Mouse (Mus musculus): Measurements from ENCODE around the gene Defb47. TPM values are rescaled to one million over a fixed set of nuclear protein-coding genes. Genes with fewer than 3 reads are reported as not detected.

The Defb47 gene
- total RNA-seq (2021): not detected

DNA sequence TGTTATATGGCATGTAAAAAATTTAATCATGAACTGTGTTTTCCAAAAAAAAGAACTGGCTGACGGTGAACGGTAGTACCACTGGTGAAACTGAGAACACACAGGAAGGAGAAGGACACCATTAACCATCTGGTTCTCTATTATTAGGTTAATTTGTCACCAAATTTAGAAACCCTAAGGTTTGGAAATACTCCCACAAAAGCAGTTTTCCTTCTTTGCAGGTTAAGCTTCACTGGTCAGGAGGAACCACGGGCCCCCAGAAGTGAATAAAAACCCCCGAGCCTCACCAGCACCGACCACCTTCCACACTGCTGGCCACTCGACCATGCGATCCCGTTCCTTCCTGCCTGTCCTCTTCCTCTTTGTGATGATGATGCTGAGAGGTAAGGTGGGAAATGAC lies at the start of gene Defb47:
Gene Defb47, plus strand, starts transcription at position 301 of the 400 bp plus-strand sequence.
- DNase-seq: no peak
- intact Hi-C loops (cut with DNase I): no loop called here

DNA sequence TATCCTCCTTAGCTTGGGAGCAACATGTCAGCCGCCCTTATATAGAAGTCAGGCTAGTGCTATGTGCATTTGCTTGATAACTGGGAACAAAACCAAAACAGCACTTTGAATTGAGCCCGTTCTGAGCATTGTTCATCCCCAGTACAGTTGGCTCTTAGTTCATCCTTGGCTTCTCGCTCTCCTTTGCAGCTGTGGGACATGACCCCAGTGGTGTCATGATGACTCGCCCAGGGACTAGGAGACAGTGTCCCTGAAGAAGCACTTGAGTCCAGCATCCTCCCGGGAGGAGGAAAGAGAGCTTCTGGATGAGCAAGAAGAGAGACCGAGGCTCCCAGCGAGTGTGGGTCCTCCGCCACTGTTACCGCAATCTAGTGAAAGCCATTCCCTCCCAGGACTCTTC lies 41.8 kb upstream of the Defb47 start:
- no peak for DNase-seq
- intact Hi-C loops (cut with DNase I): no loop called here

DNA sequence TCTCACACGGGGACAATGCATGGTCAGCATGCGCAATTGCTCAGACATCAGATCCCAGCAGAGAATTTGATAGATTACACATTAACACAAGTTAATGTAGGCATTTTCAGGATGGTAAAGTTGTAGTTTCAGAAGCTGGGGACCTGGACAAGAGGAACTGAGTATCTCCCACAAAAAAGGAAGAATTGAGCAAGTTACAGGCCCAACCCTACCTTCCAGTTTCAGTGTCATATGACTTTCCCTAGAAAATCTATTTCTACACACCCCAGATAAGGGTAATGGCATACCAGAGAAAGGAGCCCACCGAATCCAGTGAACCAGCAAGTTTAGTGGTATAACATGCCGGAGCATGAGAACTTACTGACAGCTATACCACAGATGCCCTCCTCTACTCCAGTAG lies 34.2 kb upstream of the Defb47 start:
- intact Hi-C loops (cut with DNase I): no loop called here
- no peak for DNase-seq

DNA sequence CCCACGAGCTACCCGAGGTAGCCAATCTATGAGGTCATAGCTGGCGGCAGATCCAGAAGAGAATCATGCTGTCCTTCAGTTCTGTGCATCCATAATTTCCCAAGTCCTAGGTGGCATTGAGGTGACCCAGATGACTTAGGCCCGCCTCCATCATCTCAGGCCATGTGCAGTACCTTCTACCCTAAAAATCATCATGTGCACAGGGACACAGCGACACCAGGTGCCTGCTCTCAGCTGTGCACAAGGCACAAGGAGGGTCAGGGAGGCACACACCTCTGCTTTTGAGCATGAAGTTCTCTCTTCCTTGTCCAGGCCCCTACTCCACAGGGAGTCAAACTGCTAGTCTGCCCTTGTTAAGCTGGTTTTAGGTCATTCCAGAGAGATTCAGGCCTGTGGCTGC lies 32.5 kb upstream of the Defb47 start:
- DNase-seq: no peak
- intact Hi-C loops (cut with DNase I): no loop called here

DNA sequence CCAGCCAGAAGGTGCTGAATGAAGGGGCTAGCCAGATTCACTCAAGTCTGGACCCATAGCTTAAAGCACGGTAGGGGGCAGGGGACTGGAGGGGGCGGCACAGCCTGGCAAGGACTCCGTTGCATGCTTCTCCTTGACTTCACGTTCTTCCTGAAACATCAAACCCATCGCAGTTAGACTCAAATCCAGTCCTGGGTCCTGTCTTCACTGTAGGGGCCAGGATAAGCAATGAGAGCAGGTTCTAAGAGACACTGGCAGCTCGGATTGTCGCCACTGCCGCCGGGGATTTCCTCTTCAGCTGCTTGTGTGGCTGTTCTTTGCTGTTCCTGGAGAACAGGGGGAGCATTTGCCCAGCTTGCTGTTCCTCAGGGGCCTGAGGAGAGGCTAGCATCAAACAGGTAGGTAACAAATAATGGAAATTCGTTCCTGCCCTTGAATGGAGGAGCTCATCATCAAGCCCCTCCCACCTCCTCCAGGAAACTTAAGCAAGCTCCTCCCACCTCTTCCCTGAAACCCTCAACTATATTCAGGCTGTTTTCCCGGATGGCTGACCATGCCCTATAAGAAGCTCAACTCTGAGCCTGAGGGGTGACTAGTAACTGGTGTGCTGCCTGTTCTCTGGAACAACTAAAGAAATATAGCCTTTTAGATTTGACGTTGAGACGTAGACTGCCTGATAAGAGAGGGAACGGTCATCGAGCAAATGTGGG lies 31.9 kb upstream of the Defb47 start:
- DNase-seq: no peak
- intact Hi-C loops (cut with DNase I): no loop called here

DNA sequence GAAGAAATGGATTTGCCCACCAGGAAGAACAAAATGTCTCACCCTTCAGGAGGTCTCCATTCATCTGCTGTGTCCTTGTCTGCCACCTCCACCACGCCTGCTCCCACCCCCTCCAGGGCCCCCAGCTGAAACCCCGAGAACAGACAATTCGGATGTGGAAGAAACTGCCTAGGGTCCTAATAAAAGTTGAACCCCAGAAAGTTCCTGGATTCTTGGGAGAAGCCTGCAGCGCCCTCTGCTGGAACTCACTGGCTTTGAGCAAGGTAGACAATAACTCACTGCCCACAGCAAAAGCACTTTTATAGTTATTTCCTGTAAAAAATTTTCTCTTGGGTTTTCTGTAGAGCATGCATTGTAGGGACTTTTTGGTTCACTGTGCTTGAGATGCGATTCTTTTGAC lies 22.8 kb upstream of the Defb47 start:
- DNase-seq: peak; percentile 75
- intact Hi-C loops (cut with DNase I): no loop called here

DNA sequence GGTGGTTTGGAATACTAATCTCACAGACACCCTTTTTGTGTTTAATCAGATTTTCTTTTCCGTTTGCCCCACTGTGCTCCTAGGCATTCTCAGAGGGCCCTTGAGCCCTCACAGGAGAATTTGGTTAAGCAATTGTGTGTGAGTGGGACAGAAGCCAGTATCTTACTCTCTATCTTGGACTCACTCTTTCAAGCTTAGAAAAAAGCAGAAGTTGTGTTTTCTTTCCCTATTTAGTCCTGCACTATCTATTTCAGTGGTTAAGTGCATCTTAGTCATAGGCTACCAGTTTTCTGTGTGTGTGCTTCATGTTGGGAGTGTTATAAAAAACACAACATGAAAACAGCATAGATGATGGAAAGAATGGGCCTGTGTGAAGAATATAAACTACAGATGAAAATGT lies 18.1 kb upstream of the Defb47 start:
- intact Hi-C loops (cut with DNase I): no loop called here

DNA sequence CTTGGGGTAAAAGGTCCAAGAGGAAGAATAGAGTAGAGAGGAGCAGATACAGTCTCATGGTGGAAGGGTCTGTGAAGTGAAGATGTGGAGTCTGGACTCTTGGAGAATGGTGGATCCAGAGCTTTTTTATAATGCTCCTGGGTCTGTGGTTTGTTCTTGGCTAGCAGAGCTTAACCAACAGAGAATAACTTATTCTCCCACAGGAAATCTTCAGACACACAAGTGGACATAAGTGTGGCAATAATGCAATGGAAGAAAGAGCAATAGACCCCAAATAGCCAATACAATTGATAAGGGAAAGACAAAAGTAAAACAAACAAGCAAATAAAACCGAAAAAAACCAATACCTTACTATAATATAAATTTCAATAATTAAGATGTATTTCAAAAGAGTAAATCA lies 13.5 kb upstream of the Defb47 start, which contains the start of gene Defb48:
Gene Defb48, minus strand, starts transcription at position 101 of the 400 bp plus-strand sequence.
- DNase-seq: no peak
- intact Hi-C loops (cut with DNase I): no loop called here

More for the DNA sequence above, 18.1 kb upstream of the Defb47 start:
- no peak for DNase-seq

DNA sequence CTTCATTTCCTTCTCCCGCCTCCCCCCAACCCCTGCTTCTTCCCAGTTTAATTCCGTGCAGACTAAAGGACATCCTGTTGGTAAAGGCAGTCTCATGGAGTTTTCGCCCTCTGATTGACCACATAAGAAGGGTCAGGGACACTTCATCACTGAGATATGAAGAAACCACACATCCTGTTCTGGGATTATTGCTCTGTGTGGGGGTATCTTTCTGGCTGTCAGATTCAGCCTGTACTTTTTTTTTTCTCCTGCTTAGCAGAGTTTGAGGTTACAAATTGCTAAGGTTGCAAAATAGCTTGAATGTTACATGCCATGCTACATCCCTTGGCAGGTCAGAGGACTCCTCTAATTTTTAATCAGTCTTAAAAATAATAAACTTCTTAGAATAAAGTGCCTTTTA lies 6.6 kb upstream of the Defb47 start:
- intact Hi-C loops (cut with DNase I): no loop called here
- no peak for DNase-seq

DNA sequence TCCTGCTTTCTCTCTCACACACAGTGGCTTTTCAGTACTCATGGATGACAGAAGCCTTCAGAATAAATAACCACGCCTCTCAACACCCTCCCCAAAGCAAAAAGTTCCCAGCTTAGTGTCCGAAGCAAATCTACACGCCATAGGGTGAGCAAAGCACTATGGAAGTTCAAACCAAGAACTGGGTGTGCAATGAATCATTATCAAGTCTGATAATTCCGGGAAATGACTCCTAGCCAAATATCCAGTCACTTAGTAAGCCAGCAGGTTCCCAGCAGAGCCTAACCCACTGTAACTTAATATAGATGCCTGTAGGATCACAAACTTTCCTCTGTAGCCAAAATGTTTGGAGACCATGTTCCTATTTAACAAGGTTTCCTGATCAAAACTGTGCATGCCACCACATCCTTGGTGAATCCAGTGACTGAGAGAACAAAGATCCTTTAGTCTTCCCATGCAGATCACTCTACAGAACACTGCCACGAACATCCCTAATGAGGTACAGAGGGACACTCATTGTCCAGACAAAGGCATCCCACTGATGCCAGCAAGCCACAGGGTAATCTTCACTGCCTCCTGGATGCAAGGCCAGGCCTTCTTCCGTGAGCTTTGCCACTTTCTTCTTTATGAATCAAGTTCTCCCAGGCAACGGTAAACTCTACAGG lies 5.9 kb upstream of the Defb47 start:
- DNase-seq: no peak
- intact Hi-C loops (cut with DNase I): no loop called here

DNA sequence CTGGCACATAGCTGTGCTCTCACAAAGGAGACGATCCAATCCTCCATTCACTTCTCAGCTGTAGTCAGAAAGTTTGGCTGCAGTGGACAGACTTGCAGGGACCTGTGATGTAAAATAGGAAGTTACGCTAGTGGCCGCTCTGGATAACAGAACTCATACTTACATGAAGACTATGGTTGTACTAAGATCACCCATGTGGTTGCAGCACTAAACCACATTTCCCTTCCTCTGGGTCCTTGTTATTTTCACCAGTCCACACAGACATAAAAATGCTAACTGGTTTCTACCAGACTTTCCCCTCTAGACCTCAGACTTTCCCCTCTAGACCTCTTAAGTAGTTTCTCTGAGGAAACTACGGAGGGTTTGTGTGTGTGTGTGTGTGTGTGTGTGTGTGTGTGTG lies 1.1 kb downstream of the Defb47 start:
- no peak for DNase-seq
- intact Hi-C loops (cut with DNase I): no loop called here

DNA sequence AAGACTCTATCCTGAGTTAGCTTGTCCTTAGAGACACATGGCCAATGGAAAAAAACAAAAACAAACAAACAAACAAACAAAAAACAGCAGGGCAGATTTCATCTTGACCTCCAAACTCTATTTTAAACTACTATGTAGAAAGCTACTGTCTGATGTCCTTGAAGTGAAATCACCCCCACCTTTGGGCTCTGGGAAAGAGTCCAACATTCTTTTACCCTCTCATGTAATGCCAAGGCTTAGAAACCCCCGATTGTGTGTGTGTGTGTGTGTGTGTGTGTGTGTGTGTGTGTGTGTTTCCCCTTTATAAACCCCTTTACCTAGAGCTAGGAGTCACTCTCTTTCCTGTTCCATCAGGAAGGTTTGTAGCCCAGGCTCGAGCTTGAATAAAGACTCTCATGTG lies 4.7 kb downstream of the Defb47 start:
- DNase-seq: no peak
- intact Hi-C loops (cut with DNase I): no loop called here

DNA sequence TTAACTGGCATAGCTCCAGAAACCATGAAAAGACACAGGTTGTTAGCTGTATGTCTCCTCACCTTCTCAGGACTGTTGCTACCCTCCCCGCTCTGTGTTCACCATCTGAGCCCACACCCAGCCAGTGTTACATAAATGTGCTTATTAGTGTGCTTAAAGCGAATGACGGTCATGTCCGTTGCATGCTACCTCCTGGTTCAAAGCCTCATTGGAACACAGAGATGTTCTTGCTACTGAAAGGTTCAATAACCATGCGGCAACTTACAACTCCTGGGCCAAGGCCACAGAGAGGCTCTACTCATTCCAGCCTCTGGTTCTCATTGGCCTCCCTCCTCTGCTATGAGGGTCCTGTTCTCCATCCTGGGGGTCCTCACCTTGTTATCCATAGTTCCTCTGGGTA lies 13.6 kb downstream of the Defb47 start, which contains the start of gene Defb43:
Gene Defb43, plus strand, starts transcription at position 301 of the 400 bp plus-strand sequence.
- intact Hi-C loops (cut with DNase I): no loop called here

DNA sequence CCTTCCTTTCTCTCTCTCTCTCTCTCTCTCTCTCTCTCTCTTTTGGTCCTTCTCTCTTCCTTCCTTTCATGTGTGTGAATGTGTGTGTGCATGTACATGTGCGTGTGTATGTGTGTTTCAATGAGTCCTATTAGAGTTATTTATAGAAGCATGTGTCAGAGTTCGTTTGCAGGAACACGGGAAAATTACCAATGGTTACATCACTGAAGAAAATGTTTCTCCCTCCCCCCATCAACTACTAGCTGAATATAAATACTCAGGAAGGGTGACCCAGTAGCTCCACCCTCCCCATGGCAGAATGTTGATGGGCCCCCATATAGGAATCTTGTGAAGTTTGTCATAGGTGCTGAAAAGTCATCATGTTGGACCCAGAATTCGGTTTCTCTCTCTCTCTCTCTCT lies 15.2 kb downstream of the Defb47 start:
- no peak for DNase-seq
- intact Hi-C loops (cut with DNase I): no loop called here

More for the DNA sequence above, 13.6 kb downstream of the Defb47 start, which contains the start of gene Defb43:
- no peak for DNase-seq

DNA sequence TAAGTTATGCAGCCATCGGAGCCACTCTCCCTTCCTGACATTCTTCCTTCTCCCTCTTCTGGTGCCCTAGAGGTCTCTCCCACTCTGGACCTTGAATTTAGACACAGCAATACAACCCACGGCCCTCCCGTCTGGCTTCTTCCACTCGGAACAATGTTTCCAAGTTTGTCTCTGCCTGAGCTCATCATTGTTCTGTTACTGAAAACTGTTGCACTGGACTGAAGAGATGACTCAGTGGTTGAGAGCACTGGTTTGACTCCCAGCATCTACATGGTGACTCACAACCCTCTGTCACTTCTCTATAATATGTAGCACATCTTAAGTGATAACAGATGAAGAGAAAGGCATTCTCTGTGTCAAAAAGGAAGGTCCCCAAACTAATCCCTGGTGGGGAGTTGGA lies 16.8 kb downstream of the Defb47 start:
- intact Hi-C loops (cut with DNase I): no loop called here
- no peak for DNase-seq

DNA sequence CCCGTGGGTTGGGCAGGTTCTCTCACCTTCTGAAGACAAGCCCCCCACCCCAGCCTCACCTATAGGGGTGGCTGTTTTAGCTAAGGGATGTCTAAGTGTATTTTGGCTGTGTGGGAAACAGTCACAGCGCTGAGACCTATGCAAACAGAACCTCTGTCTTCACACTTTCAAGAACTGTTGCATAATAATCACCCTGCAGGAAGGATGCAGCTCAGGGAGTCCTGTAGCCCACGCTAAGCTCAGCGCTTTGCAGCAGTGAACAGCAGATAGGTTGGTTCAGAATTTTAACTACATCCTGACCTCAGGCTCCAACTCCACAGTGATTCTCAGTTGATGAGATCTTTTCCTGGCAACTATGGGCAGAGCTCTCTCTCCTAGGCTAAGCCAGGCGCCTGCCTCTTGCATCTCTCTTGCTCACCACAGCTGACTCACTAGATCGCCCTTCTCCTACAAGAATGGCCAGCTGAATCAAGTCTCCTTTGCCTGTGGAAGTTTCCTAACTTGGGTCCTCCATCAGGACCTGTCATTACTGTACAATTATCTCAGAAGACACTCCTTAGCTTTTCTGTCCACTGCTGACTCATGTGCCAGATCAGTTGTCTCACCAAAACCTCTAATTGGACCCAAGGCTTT lies 22.8 kb downstream of the Defb47 start:
- no peak for DNase-seq
- intact Hi-C loops (cut with DNase I): no loop called here

DNA sequence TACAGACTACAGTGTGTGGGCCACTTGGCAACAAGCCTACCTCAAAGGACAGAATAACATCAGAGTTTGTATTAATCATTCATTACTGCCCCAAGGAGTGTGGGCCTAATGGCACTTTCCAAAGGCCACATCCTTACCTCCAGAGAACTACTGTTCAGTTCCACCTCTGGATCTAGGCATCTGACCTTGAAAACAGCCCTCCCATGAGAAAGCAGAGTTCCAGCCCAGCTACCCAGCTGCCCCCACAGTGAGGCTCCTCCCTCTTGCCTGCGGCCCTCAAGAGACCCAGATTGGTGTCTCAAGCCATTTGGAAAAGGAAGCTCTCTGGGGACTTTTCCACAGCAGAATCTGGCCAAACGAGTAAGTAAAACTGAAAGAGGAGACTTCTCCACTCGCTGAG lies 48.8 kb downstream of the Defb47 start, which contains the start of gene Defb42:
Gene Defb42, plus strand, starts transcription at position 301 of the 400 bp plus-strand sequence.
- intact Hi-C loops (cut with DNase I): no loop called here
- DNase-seq: no peak

DNA sequence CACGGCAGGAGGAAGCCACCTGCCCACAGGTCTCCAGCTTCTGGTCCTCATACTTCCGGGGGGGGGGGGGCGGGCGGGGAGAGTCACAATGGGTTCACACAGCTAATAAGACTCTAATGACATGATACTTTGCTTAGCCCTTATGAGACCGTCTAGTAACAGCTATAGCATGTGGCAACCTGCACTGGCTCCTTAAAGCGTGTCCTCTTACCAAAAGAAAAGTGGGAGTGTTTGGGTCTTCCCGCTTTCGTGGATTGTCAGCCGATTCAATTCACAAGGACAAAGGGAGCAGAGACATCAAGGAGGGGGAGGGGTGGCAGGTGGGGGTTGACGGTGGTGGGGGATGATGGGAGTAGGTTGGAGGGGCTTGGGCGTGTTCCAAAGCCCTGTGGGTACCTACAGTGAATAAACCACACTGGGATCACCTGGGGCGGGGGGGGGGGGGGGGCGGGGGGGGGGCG lies 52.1 kb downstream of the Defb47 start, which contains the start of gene Defb30:
Gene Defb30, minus strand, starts transcription at position 51 of the 461 bp plus-strand sequence.
- intact Hi-C loops (cut with DNase I): no loop called here
- no peak for DNase-seq

Measured in left cerebral cortex, postnatal 4 days (tissue).